Mouse (Mus musculus): ENCODE measurements around the gene Pde10a. TPM values are rescaled to one million over a fixed set of nuclear protein-coding genes. Genes with fewer than 3 reads are reported as not detected.

Gene Pde10a
- polyA plus RNA-seq, 3 experiments from 2014 or later = not detected

GRCm38 (mm10) chr17:8802161-8802888, 277.2 kb downstream of the Pde10a start:
- ATAC-seq = no peak

GRCm38 (mm10) chr17:8802889-8803799, 278.0 kb downstream of the Pde10a start:
- ATAC-seq = no peak

- no peak for ATAC-seq
Measured at GRCm38 (mm10) chr17:8807345-8807744, 282.2 kb downstream of the Pde10a start.

- ATAC-seq = no peak
Measured at GRCm38 (mm10) chr17:8809771-8810170, 284.6 kb downstream of the Pde10a start.

GRCm38 (mm10) chr17:8810201-8810600, 285.0 kb downstream of the Pde10a start:
- no peak for ATAC-seq

GRCm38 (mm10) chr17:8812228-8812865, 287.2 kb downstream of the Pde10a start:
- no peak for ATAC-seq

- no peak for ATAC-seq
Measured at GRCm38 (mm10) chr17:8813773-8814491, 288.8 kb downstream of the Pde10a start.

GRCm38 (mm10) chr17:8815376-8815775, 290.2 kb downstream of the Pde10a start:
- ATAC-seq = no peak

- no peak for ATAC-seq
Measured at GRCm38 (mm10) chr17:8815864-8816263, 290.7 kb downstream of the Pde10a start.

GRCm38 (mm10) chr17:8818675-8819074, 293.5 kb downstream of the Pde10a start:
- no peak for ATAC-seq

GRCm38 (mm10) chr17:8823548-8823947, 298.4 kb downstream of the Pde10a start:
- ATAC-seq = no peak

- ATAC-seq = no peak
Measured at GRCm38 (mm10) chr17:8827204-8827603, 302.0 kb downstream of the Pde10a start.

GRCm38 (mm10) chr17:8831001-8831400, 305.8 kb downstream of the Pde10a start:
- ATAC-seq = no peak

- no peak for ATAC-seq
Measured at GRCm38 (mm10) chr17:8836292-8836691, 311.1 kb downstream of the Pde10a start.

- ATAC-seq = no peak
Measured at GRCm38 (mm10) chr17:8838252-8838651, 313.1 kb downstream of the Pde10a start.

GRCm38 (mm10) chr17:8839237-8840011, 314.3 kb downstream of the Pde10a start:
- no peak for ATAC-seq

GRCm38 (mm10) chr17:8841094-8841493, 315.9 kb downstream of the Pde10a start:
- no peak for ATAC-seq

GRCm38 (mm10) chr17:8841897-8842540, 316.8 kb downstream of the Pde10a start:
- no peak for ATAC-seq

GRCm38 (mm10) chr17:8842662-8843061, 317.5 kb downstream of the Pde10a start:
- ATAC-seq = no peak

- no peak for ATAC-seq
Measured at GRCm38 (mm10) chr17:8843941-8844340, 318.8 kb downstream of the Pde10a start.

- ATAC-seq = no peak
Measured at GRCm38 (mm10) chr17:8846506-8846905, 321.3 kb downstream of the Pde10a start.
